Mouse (Mus musculus) stomach, adult 2 months (tissue): ENCODE data around the gene Casp14. TPM values are rescaled to one million over a fixed set of nuclear protein-coding genes. Genes with fewer than 3 reads are reported as not detected.

ENCODE experiments used
- polyA plus RNA-seq: library from polyadenylated mRNA; depleted of rRNA; stranded (reverse); fragments of >200 nt; gene quantifications from 2 replicates; pipeline ENCODE4 v1.2.3, GENCODE M21; 2012; rRNA removed

The Casp14 gene
- 4.7 and 5.8 TPM in 2 replicates for polyA plus RNA-seq

DNA sequence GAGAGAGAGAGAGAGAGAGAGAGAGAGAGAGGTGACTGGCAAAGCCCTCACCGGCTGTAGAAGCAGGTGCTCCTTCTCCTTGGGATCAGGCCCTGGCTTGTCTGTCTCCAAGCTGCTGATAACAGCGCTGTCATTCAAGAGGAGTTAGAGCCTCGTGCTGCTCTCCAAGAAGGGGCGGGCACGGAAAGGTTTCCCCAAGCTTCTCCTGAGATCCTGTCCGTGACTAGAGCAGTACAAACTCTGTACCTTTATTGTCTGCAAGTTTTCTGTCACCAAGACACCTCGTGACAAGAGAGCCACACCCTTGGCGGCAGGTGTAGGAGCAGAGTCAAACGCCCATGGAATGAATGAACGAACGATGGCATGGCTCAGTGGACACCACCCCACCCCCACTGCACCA is at the start of gene Casp14:
Casp14 (minus strand) TSS at position 239 of the 400 bp plus-strand sequence.

DNA sequence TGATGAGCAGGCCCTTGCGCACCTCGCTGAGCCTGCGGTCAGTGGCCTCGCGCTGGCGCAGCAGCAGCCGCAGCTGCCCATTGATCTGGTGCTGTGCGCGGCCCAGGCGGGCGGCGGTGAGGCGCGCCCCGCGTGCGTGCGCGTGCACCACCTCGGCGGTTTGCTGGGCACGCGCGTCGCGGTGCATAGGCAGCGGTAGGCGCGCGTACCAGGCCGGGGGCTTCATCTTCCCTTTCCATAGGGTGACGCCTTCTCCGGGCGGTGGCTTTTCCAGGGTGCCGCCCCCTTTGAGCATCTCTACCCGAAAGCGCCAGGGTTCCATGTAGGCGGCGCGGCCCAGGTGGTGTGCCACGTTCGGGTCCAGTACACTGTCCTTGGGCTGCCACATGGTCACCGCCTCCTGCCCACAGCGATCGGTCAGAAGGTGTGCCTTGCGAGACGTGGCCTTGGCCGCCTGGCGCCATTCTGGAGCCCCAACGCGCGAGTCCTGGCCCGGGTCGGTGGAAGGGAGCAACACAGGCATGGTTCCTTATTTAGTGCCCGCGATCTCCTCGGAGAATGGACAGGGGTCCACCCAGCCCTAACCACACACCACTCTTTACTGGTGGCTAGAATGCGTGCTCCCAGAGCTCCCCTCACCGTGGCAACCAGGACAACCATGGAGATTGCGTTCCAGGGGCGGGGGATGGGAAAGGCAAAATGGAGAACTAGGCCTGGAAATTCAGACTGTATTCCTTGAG is 34.5 kb upstream of the Casp14 start, which contains the start of gene Ccdc105:
Ccdc105 (minus strand) TSS at position 614 of the 740 bp plus-strand sequence.

Other genes with a start within 250 kb of the Casp14 start
- not detected in 2 replicates for gene Olfr1358, start 200.9 kb downstream of the Casp14 start, polyA plus RNA-seq
- gene Ilvbl, start 143.9 kb downstream of the Casp14 start, polyA plus RNA-seq: 37.9 and 45.9 TPM in 2 replicates
- 8.4 and 8.5 TPM in 2 replicates for gene Syde1, start 126.3 kb downstream of the Casp14 start, polyA plus RNA-seq
- gene Olfr1357, start 100.2 kb downstream of the Casp14 start, polyA plus RNA-seq: not detected in 2 replicates
- not detected in 2 replicates for gene Ccdc105, start 34.8 kb upstream of the Casp14 start, polyA plus RNA-seq
- 0.19 and 0.45 TPM in 2 replicates for gene Slc1a6, start 62.2 kb upstream of the Casp14 start, polyA plus RNA-seq
- not detected in 2 replicates for gene Olfr1356, start 133.9 kb upstream of the Casp14 start, polyA plus RNA-seq
- not detected in 2 replicates for gene Olfr1355, start 157.2 kb upstream of the Casp14 start, polyA plus RNA-seq
- gene Olfr1354, start 194.9 kb upstream of the Casp14 start, polyA plus RNA-seq: not detected in 2 replicates
- gene Olfr8, start 232.3 kb upstream of the Casp14 start, polyA plus RNA-seq: not detected in 2 replicates
- gene Olfr1353, start 245.0 kb upstream of the Casp14 start, polyA plus RNA-seq: not detected in 2 replicates